Mouse (Mus musculus) heart, adult 9 months (tissue): ENCODE measurements around the gene Pfn1.

Source experiments
- DNase-seq, 2 experiments: peaks; one replicate each; pipeline ENCODE4 v3.0.0; 2022; ENCODE audit warnings: low spot score in 2 of 2

The Pfn1 gene

DNA sequence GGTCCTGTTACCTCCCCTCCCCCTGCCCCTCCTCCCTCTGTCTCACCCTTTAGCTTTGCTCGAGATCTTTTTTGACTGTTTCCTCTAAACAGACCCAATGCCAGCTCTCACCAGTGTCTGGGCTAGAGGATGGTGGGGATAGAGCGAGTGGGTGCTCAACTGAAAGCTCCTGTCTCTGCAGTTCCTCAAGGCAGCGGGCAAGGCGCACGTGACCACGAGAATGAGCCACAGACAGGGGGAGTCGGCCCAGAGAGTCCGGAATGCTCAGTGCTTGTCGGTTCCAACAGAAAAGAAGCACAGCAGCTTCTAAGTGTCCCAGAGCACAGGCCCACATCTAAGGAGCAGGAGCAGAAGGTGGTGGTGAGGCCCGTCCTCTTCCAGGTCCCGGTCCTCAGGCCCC lies 20.1 kb upstream of the Pfn1 start:
- no peak for DNase-seq

DNA sequence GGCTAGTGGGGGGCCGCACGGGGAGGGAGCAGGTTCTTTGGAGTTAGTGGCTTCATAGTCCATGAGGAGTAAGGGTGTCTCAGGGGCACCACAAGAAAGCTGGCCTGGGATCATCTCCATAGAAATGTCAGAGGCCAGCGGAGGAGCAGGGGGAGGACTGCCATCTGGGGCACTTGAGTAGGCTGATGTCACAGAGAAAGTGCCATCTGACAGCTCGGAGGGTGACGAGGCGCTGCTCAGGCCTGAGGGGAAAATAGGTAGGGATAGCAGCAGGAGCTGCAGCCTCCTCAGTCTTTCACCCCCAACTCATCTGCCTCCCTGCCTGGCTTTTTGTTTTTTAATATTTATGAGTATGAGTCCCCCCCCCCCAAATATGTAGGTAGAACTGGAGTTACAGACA lies 19.6 kb upstream of the Pfn1 start:
- DNase-seq: no peak

DNA sequence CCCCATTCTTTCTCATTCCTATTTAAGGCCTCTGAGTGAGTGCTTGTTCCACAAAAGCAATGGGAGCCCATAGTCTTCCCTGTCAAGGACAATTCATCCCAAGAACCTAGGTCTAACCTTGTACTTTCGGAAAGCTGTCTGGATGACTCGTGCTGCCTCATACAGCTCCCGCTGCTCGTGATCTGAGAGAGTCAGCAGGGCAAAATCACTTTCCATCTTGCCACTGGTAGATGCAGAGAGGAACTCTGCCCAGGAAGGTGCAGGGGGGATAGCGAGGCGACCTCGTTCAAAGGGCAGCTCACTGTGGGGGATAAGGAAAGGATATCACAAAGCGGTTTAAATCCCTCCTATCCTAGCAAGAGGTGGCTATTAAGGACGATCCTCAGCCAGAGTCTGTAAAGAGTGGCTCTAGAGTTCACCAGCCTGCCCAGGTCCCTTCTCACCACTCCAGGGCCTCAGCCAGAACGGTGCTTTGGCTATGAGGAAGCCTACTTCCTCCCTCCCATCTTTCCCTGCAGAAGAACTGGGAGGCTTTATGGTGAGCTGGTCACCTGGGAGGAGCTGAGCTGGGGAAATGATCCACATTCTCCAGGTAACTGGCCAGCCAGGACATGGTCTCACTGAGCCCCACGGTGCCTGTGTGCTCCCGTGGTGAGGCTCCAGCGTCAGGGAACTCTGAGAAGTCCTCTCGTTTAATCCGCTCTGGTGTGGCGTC lies 17.0 kb upstream of the Pfn1 start:
- no peak for DNase-seq

GRCm38 (mm10) chr11:70670483-70670882 lies 16.0 kb upstream of the Pfn1 start:
- no peak for DNase-seq

GRCm38 (mm10) chr11:70669582-70670345 lies 15.3 kb upstream of the Pfn1 start:
- DNase-seq: peak; percentile 74 to 75

DNA sequence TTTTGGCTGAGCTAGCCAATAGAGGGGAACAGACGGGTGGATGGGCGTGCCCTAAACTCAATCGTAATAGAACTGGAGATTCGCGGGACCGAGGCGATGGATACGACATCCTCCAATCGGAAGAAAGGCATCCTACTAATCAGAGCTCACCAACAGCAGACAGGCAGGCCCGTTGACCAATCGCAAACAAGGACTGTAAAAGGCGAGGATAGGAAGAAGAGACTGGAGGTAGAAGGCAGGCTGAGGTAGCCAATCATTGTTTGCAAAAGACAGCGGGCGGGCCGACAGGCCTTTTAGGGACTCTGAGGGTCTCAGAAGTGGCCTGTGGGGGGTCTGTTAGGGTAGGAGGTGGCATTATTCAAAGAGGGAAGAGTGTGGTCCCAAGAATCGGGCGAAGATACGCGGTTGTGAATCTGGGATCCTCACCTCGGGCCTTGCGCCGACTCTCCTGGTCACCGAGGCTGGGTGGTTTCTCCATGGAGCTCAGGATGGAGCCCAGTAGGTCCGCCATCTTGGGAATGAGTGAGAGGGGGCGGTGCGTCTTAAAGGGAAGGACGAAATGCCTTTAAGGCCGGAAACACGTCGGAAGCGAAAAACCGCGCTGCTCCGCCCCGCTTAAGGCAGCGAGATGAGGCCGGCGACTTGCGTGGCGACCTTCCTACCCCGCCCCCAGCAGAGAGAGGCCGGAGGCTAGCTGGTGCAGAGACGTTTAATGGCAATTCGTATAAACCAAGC lies 14.5 kb upstream of the Pfn1 start, which contains the start of gene Spag7:
Gene Spag7, minus strand, starts transcription at position 646 of the 735 bp plus-strand sequence.
- peak; percentile 99 to 100 for DNase-seq

- no peak for DNase-seq
Observed at GRCm38 (mm10) chr11:70668335-70668770, 13.9 kb upstream of the Pfn1 start.

DNA sequence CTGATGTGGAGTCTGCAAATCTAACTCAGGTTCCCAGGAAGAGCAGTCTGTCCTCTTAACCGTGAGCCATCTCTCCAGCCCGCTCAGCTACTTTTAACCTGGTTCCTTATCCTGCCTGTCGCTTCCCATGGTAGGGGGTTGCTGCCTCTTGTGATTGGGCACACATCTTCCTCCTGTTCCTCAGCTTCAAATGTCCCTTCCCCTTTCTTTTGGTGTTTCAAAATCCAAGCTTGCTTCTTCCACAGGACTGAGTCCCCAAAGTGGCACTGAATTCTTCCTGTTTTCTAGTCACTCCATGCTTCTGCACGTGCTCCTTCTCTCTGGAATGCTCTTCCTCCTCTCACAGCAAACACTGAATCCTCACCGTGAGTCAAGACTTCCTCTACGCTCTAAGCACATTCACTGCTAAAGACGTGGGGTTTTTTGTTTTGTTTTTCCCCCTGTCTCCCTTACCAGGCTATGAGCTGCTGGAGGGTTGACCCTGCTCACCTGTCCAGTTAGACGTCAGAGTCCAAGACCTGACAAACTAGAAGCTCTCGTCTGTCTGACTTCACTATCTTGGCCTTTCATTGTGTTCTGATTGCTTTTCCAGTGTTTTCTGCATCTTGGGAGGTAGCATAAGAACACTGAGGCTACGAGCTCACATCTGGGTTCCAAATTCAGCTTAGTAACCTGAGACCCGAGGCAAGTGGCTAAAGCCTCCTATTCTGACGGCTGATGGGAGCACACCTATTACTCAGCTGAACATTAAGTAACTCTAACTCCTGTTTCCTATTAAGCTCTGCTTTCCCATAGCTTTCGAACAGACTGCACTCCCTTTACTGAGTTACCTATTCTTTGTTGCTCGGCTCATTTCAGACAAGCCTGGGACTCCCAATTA lies 13.1 kb upstream of the Pfn1 start:
- DNase-seq: no peak

- no peak for DNase-seq
Observed at GRCm38 (mm10) chr11:70666687-70667086, 12.2 kb upstream of the Pfn1 start.

GRCm38 (mm10) chr11:70664741-70665140 lies 10.3 kb upstream of the Pfn1 start:
- DNase-seq: no peak

GRCm38 (mm10) chr11:70663957-70664356 lies 9.5 kb upstream of the Pfn1 start:
- DNase-seq: peak; percentile 62 to 73

DNA sequence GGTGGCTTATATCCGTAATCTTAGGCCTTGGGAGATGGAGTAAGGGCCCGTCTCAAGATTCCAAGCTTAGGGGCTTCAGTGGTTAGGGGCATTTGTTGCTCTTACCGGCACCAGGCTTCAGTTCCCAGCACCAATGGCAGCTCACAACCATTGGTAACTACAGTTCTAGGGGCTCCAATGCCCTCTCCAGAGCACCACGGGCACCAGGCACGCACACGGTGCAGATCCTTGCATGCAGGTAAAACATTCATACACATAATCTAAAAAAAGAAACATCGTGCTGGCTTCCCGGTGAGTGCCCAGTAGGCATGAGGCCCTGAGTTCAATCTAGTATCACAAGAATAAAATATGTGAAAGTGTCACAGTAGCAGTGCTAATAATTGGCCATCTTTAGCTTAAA lies 8.7 kb upstream of the Pfn1 start:
- no peak for DNase-seq

DNA sequence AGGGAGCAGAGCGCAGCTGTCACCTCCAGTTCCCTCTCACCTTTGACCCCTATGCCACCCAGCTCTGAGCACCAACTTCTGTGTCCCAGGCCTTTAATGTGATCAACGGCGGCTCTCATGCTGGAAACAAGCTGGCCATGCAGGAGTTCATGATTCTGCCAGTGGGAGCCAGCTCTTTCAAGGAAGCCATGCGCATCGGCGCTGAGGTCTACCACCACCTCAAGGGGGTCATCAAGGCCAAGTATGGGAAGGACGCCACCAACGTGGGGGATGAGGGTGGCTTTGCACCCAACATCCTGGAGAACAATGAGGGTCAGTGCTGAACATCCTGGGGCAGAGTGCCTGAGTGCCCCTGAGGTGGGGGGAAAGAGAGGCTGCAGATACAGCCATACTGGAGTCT lies 6.1 kb upstream of the Pfn1 start:
- no peak for DNase-seq

DNA sequence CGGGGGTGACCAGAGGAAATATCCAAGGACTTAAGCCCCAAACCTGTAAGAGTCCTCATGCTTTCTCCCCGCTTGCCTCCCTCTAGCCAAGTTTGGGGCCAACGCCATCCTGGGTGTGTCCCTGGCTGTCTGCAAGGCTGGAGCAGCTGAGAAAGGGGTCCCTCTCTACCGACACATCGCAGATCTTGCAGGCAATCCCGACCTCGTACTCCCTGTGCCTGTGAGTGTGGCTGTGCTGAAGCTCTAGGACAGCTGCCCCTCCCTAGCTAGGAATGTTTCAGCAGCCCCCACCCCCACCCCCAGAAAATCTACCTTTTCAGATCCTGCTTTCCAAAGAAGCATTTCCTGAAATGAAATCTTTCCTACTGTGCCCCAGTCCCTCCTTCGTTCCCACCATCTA lies 4.5 kb upstream of the Pfn1 start:
- no peak for DNase-seq

DNA sequence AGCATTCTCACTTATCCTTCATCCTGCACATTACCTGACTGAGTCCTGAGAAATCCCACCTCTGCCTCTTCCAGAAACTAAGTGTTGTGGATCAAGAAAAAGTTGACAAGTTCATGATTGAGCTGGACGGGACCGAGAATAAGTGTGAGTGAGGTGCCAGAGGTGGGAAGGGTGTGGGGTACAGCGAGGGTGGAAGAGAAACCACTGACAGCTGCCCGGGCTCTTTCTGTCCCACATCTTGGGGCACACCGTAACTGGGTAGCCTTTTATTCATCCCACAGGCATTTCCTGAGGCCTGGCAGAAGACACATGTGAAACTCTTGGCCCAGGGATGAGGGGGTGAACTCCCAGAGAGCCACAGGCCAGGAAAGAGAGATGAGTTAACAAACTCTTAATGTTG lies 4.1 kb upstream of the Pfn1 start:
- DNase-seq: no peak

DNA sequence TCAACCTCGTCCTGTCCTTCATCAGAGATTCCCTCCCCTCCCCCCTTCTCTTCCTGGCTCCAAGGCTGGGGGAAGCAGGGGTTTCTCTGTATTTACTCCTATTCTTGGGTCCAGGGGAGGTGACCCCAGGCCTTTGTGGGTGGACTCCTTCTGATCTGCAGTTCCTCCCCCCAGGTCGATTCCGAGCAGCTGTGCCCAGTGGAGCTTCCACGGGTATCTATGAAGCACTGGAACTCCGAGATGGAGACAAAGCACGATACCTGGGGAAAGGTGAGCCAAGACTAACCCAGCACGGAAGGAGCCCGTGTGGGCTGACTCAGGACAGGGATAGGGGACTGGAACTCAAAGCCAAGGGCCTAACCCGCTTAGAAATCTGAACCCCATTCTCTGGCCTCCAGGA lies 3.5 kb upstream of the Pfn1 start:
- DNase-seq: no peak

GRCm38 (mm10) chr11:70657573-70657972 lies 3.1 kb upstream of the Pfn1 start:
- DNase-seq: no peak

DNA sequence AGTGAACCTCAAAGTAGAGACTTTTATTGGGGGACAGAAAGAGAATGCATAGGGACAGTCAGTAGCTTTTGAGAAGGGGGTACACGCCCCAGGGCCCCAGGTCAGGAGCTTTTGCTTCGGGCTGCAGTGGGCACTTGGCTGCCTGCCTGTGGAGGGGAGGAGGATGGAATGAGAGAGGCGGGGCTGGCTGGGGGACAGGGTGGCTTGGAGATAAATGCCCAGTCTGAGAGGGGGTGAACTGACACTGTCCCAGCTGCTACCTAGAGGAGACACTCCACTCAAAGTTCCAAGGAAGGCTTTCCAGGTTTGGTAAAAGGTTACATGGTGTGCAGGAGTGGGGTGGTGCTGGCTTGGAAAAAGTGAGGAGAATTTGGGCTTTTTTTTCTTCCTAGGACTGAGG lies 2.5 kb upstream of the Pfn1 start, which contains the start of gene Eno3:
Gene Eno3, plus strand, starts transcription at position 239 of the 400 bp plus-strand sequence.
- DNase-seq: peak in 1 of 2 experiments; percentile 51

DNA sequence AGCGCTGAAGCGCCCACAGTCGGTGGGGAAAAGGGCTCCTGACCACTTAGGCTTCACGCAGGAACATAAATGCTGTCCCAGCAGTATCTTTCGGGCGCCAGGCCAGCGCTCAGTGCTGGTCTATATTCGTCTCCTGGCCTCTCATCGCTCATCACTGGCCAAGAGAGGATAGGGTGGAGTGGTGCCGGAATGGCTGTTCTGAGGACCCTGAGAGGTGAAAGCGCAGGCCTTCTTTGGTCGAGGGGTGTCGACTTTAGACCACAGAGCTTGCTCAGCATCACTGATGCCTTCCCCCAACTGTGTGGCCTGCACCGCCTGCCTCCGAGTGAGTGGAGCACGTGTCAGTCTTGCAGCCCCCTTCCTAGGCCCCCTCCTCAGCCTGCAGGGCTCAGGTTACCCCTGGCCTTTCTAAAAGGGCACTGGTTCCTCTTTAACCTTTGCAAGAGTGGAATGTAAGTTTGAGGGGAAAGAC lies 2.0 kb upstream of the Pfn1 start:
- peak; percentile 82 to 89 for DNase-seq

GRCm38 (mm10) chr11:70655571-70656455 lies 1.4 kb upstream of the Pfn1 start:
- DNase-seq: peak; percentile 78 to 81
